Mouse (Mus musculus) right cerebral cortex, postnatal 10 days (tissue): Measurements from ENCODE around the gene Des.

Experiments used
- DNase-seq, 2 experiments: peaks; one replicate each; pipeline ENCODE4 v3.0.0; 2021; ENCODE audit warnings: low spot score in 2 of 2

Des gene

GRCm38 (mm10) chr1:75360112-75361031, at the start of gene Des:
Des (plus strand) TSS chr1:75360329.
- no peak for DNase-seq

- DNase-seq, result no peak
These were observed 48.4 kb upstream of the Des start for GRCm38 (mm10) chr1:75311694-75312093.

- DNase-seq, result no peak
These were observed 45.1 kb upstream of the Des start for GRCm38 (mm10) chr1:75315011-75315410.

GRCm38 (mm10) chr1:75315456-75316365, 44.4 kb upstream of the Des start:
- DNase-seq, result peak in 1 of 2 experiments; percentile 56

- DNase-seq, result peak; percentile 85 to 87
These were observed 43.3 kb upstream of the Des start for GRCm38 (mm10) chr1:75316861-75317240.

- peak; percentile 100 for DNase-seq
These were observed 42.6 kb upstream of the Des start, which contains the start of gene Dnpep for GRCm38 (mm10) chr1:75317241-75318201. Dnpep (minus strand) TSS chr1:75317990.

GRCm38 (mm10) chr1:75318301-75318700, 41.8 kb upstream of the Des start:
- DNase-seq, result no peak

GRCm38 (mm10) chr1:75318736-75319135, 41.4 kb upstream of the Des start:
- no peak for DNase-seq

GRCm38 (mm10) chr1:75319166-75319565, 41.0 kb upstream of the Des start:
- DNase-seq, result no peak

GRCm38 (mm10) chr1:75327461-75327860, 32.7 kb upstream of the Des start:
- DNase-seq, result no peak

- DNase-seq, result no peak
These were observed 28.9 kb upstream of the Des start for GRCm38 (mm10) chr1:75331271-75331670.

- DNase-seq, result no peak
These were observed 23.7 kb upstream of the Des start for GRCm38 (mm10) chr1:75336461-75336860.

GRCm38 (mm10) chr1:75337097-75337496, 23.0 kb upstream of the Des start:
- DNase-seq, result no peak

GRCm38 (mm10) chr1:75338091-75338694, 21.9 kb upstream of the Des start:
- DNase-seq, result peak; percentile 73 to 77

GRCm38 (mm10) chr1:75339337-75339736, 20.8 kb upstream of the Des start:
- DNase-seq, result peak; percentile 53

GRCm38 (mm10) chr1:75340519-75340918, 19.6 kb upstream of the Des start:
- DNase-seq, result no peak

- peak; percentile 87 for DNase-seq
These were observed 17.2 kb upstream of the Des start for GRCm38 (mm10) chr1:75342874-75343416.

- peak in 1 of 2 experiments; percentile 25 for DNase-seq
These were observed 15.7 kb upstream of the Des start for GRCm38 (mm10) chr1:75344291-75345035.

- peak in 1 of 2 experiments; percentile 19 for DNase-seq
These were observed 14.8 kb upstream of the Des start for GRCm38 (mm10) chr1:75345036-75345935.
